Mouse (Mus musculus): ENCODE measurements at regions not wholly inside any gene's neighbourhood (a gene's known extent, or its start where the extent isn't known, plus 50 kb on each side); places are given as distances from the start of the nearest gene placed in this dataset.
A peak's percentile ranks its signal among the peaks of the same experiment; 100 is the strongest.

DNA sequence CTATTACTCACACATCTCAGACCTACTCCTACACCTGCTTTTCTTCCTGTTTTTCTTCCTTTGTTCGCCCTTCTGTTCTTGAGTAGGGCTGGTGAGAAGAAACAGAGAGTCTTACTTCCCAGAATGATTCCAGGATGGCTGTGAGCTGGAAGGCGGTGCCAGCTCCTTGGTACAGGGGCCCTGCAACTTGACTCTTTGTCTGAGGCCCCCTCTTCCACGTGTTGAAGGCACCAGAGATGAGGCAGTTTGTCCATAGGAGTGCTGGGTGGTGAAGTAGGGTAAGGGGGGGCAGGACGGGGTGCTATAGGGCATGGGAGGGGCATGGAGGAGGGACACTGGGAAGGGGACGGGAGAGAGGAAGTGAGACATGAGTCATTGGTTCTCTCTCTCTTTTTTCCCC is 60.8 kb downstream of the Dmrta2 start:
- ATAC-seq (ENCODE audit: low FRiP score, low read depth): no peak
- WGBS: 68% methylated on average over 5 of the region's 5 CpGs
- Histone ChIP-seq H3K9me3 (no peaks in the 10 kb centered on the region), H3K4me2 (replicated peaks) (no peak overlapping the region), H3K4me1 (no peaks in the 10 kb centered on the region), H3K4me3 (no peak overlapping the region), H3K27ac (no peak overlapping the region), H3K27me3 (no peaks in the 10 kb centered on the region), H3K36me3 (no peaks in the 10 kb centered on the region), H3K9ac (no peak overlapping the region)

DNA sequence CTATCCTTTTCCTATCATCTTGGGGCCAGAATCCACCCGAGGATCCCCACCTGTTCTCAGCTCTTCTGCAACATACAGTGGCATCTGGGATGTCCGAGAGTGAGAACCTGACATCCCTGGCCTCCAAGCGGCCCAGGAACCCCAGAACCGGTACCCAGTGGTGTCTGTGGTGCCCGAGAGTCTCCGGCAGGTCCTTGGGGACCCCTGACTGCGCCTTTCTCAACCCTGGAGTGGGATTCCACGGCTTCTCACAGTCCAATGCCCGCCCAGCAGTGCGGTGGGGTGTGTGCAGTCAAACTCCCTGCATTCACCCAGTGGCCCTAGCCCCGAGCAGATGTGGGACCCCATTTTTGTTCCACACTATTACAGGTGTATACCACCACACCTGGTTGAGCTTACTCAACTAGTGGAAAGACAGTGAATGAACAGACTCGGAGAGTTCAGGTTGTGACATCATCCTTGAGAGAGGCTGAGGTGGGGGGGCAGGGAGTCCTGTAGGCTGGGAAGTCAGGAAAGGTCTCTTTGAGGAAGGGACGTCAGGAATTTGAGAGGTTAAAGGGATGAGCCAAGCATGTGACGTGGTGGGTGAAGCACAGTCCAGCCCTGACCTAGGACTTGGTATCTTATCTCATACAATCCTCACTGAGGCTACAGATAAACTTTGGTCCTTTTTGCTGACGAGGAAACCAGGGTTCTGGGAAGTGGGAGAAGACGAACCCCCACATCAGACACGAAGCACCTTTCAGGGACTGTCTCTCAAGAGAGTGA is 67.2 kb downstream of the Dmrta2 start:
- H3K9ac ChIP-seq: no peak overlapping the region
- H3K9me3 ChIP-seq: no peaks in the 10 kb centered on the region
- WGBS: 84% methylated on average over 17 of the region's 17 CpGs
- no peak overlapping the region for H3K27ac ChIP-seq
- ATAC-seq (ENCODE audit: low FRiP score, low read depth): no peak
- no peaks in the 10 kb centered on the region for H3K4me1 ChIP-seq
- no peaks in the 10 kb centered on the region for H3K36me3 ChIP-seq
- no peak overlapping the region for H3K4me3 ChIP-seq
- H3K27me3 ChIP-seq: no peaks in the 10 kb centered on the region
- no peak overlapping the region for H3K4me2 ChIP-seq (replicated peaks)

DNA sequence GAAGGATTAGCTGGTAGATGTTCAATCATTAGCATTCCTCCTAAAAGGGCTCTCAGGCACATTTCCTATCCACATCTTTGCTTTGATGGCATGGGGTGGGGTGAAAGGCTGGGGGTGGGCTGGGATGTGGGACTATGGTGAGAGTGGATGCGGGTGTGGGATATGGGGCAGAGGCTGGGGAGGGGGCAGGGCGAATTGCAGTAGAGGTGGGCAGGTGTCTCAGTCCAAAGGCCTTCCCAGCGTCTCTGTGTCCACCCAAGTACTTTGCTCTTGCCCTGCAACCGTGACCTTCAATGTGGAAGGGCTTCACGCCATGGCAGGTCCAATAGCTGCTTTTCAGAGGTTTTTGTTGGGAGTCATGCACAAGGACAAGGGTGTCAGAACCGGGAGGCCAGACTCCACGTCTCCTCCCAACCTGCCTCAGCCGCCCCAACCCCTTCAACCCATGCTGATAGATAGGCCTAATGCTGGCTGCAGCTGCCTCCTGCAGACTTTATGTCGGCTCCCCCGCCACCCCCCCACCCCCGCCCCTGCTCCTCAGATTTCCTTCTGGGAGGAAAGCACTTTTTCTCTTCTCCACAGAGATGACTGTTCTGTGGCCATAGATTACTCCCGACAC is 67.9 kb downstream of the Dmrta2 start:
- Histone ChIP-seq H3K27me3 (no peaks in the 10 kb centered on the region), H3K27ac (no peak overlapping the region), H3K9me3 (no peaks in the 10 kb centered on the region), H3K4me3 (no peak overlapping the region), H3K9ac (no peak overlapping the region), H3K36me3 (no peaks in the 10 kb centered on the region), H3K4me1 (peaks cover 4% of the 10 kb centered on the region; the same call in 1 of the 2 replicates), H3K4me2 (replicated peaks) (no peak overlapping the region)
- no peak for ATAC-seq (ENCODE audit: low FRiP score, low read depth)
- 66% methylated on average over 12 of the region's 12 CpGs for WGBS

GRCm38 (mm10) chr4:110046270-110046651 is 68.4 kb downstream of the Dmrta2 start:
- whole genome bisulfite sequencing: 86% methylated on average over 11 of the region's 11 CpGs
- ATAC-seq (ENCODE audit: low FRiP score, low read depth): no peak
- Histone ChIP-seq H3K27me3 (no peaks in the 10 kb centered on the region), H3K4me2 (replicated peaks) (no peak overlapping the region), H3K27ac (no peak overlapping the region), H3K36me3 (no peaks in the 10 kb centered on the region), H3K4me3 (no peak overlapping the region), H3K9ac (no peak overlapping the region), H3K9me3 (no peaks in the 10 kb centered on the region), H3K4me1 (peaks cover 9% of the 10 kb centered on the region; the same call in 1 of the 2 replicates)

DNA sequence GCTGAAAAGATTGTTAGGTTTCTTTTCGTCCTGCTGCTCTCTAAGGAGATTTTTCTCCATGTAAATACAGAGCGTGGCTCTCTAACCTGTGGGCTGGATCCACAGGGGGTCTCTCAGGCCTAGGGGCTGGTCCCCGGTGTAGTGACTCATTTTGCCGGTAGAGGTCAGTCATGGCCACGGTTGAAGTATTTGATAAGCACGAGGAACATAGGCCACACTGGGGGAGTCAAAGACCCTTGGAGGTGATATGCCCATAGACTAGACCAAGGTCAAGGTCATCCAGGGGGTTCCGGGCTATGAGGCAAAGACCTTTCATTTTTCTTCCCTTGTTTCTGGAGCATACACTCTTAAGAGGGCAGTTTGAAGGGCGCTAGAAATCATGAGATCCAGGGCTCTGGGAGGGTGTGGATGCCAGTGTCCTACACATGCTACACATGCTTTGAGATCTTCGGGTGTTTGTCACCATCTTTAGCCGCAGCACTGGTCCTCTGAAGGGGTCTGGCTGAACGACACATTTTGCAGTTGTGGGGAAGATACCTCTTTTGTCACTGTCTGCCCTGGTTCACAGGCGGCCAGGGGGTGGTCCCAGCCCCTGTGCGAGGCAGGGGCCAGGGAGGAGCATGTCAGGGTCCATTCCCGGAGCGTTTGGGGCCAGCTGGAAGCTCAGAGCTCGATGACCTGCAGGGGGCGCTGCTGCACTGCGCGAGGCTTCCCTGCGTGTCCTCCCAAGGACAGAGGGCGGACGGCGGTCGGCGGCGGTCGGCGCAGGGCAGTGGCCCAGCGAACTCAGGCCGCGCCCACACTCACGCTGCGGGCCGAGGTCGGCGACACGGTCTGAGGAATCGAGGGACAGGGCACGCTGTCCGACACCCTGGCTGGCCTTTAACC is 72.8 kb downstream of the Dmrta2 start:
- Histone ChIP-seq H3K27ac (no peak overlapping the region), H3K9ac (peak overlapping the region; percentile 64), H3K27me3 (0 out of 2 replicates have a peak, but pooled peaks cover 4% of the 10 kb centered on the region), H3K36me3 (no peaks in the 10 kb centered on the region), H3K4me2 (replicated peaks) (peak overlapping the region; percentile 79), H3K9me3 (no peaks in the 10 kb centered on the region), H3K4me1 (peaks cover 9% of the 10 kb centered on the region; the same call in 1 of the 2 replicates), H3K4me3 (peak overlapping the region; percentile 49)
- 4% methylated on average over 36 of the region's 40 CpGs for WGBS
- peak; percentile 85 for ATAC-seq (ENCODE audit: low FRiP score, low read depth)

GRCm38 (mm10) chr4:110051281-110051665 is 73.4 kb downstream of the Dmrta2 start:
- H3K36me3 ChIP-seq: no peaks in the 10 kb centered on the region
- H3K9ac ChIP-seq: peak overlapping the region; percentile 64
- peak; percentile 6; the same call in 1 of the 2 replicates for ATAC-seq (ENCODE audit: low FRiP score, low read depth)
- H3K27me3 ChIP-seq: 0 out of 2 replicates have a peak, but pooled peaks cover 4% of the 10 kb centered on the region
- 15% methylated on average over 12 of the region's 12 CpGs for WGBS
- H3K4me3 ChIP-seq: peak overlapping the region; percentile 49
- no peak overlapping the region for H3K27ac ChIP-seq
- H3K9me3 ChIP-seq: no peaks in the 10 kb centered on the region
- H3K4me1 ChIP-seq: peaks cover 9% of the 10 kb centered on the region; the same call in 1 of the 2 replicates
- H3K4me2 ChIP-seq (replicated peaks): peak overlapping the region; percentile 79

- Histone ChIP-seq H3K36me3 (no peaks in the 10 kb centered on the region), H3K27me3 (0 out of 2 replicates have a peak, but pooled peaks cover 4% of the 10 kb centered on the region), H3K27ac (no peak overlapping the region), H3K9ac (no peak overlapping the region), H3K4me2 (replicated peaks) (no peak overlapping the region), H3K4me1 (peaks cover 9% of the 10 kb centered on the region; the same call in 1 of the 2 replicates), H3K9me3 (no peaks in the 10 kb centered on the region), H3K4me3 (no peak overlapping the region)
- 54% methylated on average over 10 of the region's 10 CpGs for WGBS
- ATAC-seq (ENCODE audit: low FRiP score, low read depth): no peak
Measured at GRCm38 (mm10) chr4:110051872-110052271, 74.0 kb downstream of the Dmrta2 start.

GRCm38 (mm10) chr4:110052998-110053397 is 75.1 kb downstream of the Dmrta2 start:
- H3K36me3 ChIP-seq: no peaks in the 10 kb centered on the region
- WGBS: 94% methylated on average over 4 of the region's 4 CpGs
- ATAC-seq (ENCODE audit: low FRiP score, low read depth): no peak
- H3K9me3 ChIP-seq: no peaks in the 10 kb centered on the region
- H3K4me1 ChIP-seq: peaks cover 9% of the 10 kb centered on the region; the same call in 1 of the 2 replicates
- no peak overlapping the region for H3K4me2 ChIP-seq (replicated peaks)
- no peak overlapping the region for H3K4me3 ChIP-seq
- H3K27me3 ChIP-seq: 0 out of 2 replicates have a peak, but pooled peaks cover 4% of the 10 kb centered on the region
- H3K9ac ChIP-seq: no peak overlapping the region
- no peak overlapping the region for H3K27ac ChIP-seq

GRCm38 (mm10) chr4:110073836-110074235 is 96.0 kb downstream of the Dmrta2 start:
- 80% methylated on average over 3 of the region's 3 CpGs for WGBS
- H3K36me3 ChIP-seq: no peaks in the 10 kb centered on the region

DNA sequence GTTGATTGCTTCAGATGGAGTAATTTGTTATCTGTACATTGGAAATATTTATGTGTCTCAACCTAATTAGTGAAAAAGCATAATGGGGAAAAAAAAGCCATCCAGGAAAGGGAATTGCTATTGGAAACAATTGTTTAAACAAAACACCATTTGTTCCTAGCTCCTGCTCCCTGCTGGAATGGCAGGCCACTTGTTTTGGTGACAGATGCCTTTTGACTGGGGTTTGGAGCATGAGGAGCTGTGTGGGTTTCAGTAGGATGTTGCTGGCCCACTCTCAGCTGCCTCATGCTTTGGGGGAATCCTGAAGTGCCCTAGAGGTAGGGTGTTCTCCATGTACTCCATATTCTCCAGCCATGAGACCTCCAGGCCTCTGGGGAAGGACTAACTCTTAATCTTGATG is 105.5 kb downstream of the Dmrta2 start:
- H3K9me3 ChIP-seq: no peaks in the 10 kb centered on the region
- H3K27me3 ChIP-seq: no peaks in the 10 kb centered on the region
- no peak overlapping the region for H3K9ac ChIP-seq
- H3K4me3 ChIP-seq: no peak overlapping the region
- no peaks in the 10 kb centered on the region for H3K36me3 ChIP-seq
- H3K27ac ChIP-seq: no peak overlapping the region
- no peak overlapping the region for H3K4me2 ChIP-seq (replicated peaks)
- no peak for ATAC-seq (ENCODE audit: low FRiP score, low read depth)
- no peaks in the 10 kb centered on the region for H3K4me1 ChIP-seq

More at GRCm38 (mm10) chr4:110073836-110074235, 96.0 kb downstream of the Dmrta2 start:
- Histone ChIP-seq H3K27me3 (no peaks in the 10 kb centered on the region), H3K4me2 (replicated peaks) (no peak overlapping the region), H3K9me3 (no peaks in the 10 kb centered on the region), H3K9ac (no peak overlapping the region), H3K27ac (no peak overlapping the region), H3K4me1 (no peaks in the 10 kb centered on the region), H3K4me3 (no peak overlapping the region)
- ATAC-seq (ENCODE audit: low FRiP score, low read depth): no peak

GRCm38 (mm10) chr4:110087570-110088247 is 109.9 kb downstream of the Dmrta2 start:
- H3K4me1 ChIP-seq: no peaks in the 10 kb centered on the region
- no peak overlapping the region for H3K9ac ChIP-seq
- H3K4me3 ChIP-seq: no peak overlapping the region
- H3K4me2 ChIP-seq (replicated peaks): no peak overlapping the region
- WGBS: 36% methylated on average over 9 of the region's 9 CpGs
- H3K36me3 ChIP-seq: no peaks in the 10 kb centered on the region
- no peaks in the 10 kb centered on the region for H3K9me3 ChIP-seq
- ATAC-seq (ENCODE audit: low FRiP score, low read depth): peak; percentile 90
- no peaks in the 10 kb centered on the region for H3K27me3 ChIP-seq
- H3K27ac ChIP-seq: no peak overlapping the region
